Mouse (Mus musculus) ovary, adult 18-20 months (tissue): ENCODE measurements around the gene Olfr1308.

ENCODE experiments used
- DNase-seq: peaks from one replicate; pipeline ENCODE4 v3.0.0; 2022; ENCODE audit warnings: low spot score, mixed read lengths

Gene Olfr1308

DNA sequence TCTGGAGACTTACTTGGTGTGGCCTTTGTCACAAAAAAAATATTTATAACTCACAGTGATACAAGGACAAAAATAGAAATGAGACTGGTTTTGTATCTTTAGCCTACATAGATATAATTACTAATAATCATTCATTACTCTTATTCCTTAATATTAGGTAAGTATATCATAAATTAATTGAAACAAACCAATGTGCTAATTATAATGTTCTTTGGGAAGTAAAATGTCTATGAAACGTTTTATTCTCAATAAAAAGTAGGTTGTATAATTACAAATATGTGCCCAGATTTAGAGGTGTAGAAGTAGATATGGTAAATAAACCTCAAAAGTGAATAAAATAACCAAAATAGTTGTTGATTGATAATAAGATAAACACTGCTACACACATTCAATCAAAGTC lies at the start of gene Olfr1308:
Gene Olfr1308 (minus strand): TSS at position 101 of the 400 bp plus-strand sequence.
- no peak for DNase-seq

DNA sequence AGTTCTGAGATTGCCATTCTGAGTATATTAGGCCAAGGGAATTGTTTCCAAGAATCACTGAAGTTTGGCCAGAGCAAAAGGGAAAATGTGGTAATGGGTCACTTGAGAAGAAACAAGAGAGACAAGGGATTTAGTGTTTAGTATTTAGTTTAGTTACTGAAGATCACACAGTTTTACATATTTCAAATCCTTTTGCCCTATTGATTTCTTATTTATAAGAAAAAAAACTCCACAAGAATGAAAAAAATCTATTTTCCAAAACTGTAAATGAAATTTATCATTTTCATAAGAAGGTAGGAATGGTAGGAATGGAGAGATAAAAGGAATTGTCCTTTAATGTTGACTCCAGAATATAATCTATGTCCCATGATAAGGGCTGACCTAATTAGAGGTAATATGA lies 47.9 kb upstream of the Olfr1308 start, which contains the start of gene Olfr1310:
Gene Olfr1310 (minus strand): TSS at position 101 of the 400 bp plus-strand sequence.
- DNase-seq = no peak

DNA sequence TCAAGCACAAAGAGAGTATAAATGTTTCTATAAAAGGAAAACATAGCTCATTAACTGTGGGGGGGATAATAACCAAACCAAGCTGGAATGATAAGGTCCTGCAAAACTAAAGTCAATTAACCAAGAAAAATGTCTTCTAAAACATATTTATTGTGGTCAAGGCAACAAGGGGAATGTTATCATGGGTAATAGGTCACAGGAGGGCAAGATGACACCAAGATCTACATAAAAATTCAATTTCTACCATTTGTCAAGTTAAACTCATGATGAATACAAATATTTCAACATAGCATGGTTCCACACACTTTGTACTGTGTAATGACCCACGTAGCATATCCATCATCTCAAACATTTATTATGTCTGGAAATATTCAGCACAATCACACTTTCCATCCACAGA lies 25.4 kb upstream of the Olfr1308 start, which contains the start of gene Olfr1309:
Gene Olfr1309 (minus strand): TSS at position 101 of the 400 bp plus-strand sequence.
- no peak for DNase-seq

DNA sequence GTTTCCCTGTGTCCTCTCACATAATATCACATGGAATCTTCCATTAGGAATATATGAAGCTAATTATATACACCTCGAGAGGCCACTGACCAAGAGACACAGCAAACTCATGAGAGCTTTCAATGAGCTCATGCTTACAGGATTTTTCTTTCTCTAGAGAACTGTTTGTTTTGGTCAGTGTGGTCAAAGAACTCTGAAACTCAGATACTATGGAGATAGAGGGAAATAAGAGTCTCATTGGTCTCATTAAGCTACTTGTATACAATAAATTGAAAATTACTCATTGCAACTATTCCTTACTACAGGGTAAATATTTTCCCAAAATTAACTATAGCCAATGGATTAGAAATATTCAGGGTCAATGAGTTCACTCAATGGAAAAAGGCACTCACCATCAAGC lies 15.4 kb downstream of the Olfr1308 start, which contains the start of gene Olfr1307:
Gene Olfr1307 (minus strand): TSS at position 101 of the 400 bp plus-strand sequence.
- no peak for DNase-seq

DNA sequence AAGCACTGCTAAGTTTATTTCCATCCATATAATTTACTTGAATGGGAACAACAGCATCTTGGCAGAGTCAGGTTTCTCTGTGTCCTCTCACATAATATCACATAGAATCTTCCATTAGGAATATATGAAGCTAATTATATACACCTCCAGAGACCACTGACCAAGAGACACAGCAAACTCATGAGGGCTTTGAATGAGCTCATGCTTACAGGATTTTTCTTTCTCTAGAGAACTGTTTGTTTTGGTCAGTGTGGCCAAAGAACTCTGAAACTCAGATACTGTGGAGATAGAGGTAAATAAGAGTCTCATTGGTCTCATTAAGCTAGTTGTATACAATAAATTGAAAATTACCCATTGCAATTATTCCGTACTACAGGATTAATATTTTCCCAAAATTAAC lies 48.6 kb downstream of the Olfr1308 start, which contains the start of gene Olfr1306:
Gene Olfr1306 (minus strand): TSS at position 101 of the 400 bp plus-strand sequence.
- no peak for DNase-seq
